Comparison of ENCODE assay signal across 20 mouse cellular contexts in genomic region chr17:80998958-80999357, GRCm38 (mm10). TPM values are rescaled to one million over a fixed set of nuclear protein-coding genes. Genes with fewer than 3 reads are reported as not detected.
"Had no signal": no experiment of that assay in that cellular context is flagged by ENCODE, and none has a peak within 500 bp of the region (broad histone marks: within the 10 kb centered on the region; RNA-seq: fewer than 3 reads in every experiment).

No protein-coding gene starts in this region.

- H3K4me1 ChIP-seq: liver, embryonic 13.5 days had no signal

- DNase-seq: kidney, adult 18-20 months; kidney, adult 9 months; kidney, postnatal 14 days; kidney, postnatal 4 days; left cerebral cortex, postnatal 4 days; liver, embryonic 13.5 days; lung, postnatal 10 days; lung, postnatal 4 days; retina, postnatal 1 day; thymus, postnatal 25 days had no signal

- H3K27me3 ChIP-seq: limb, embryonic 13.5 days; liver, embryonic 13.5 days; neural tube, embryonic 13.5 days had no signal

- H3K9me3 ChIP-seq: liver, embryonic 13.5 days; neural tube, embryonic 13.5 days had no signal

- H3K4me3 ChIP-seq: limb, embryonic 13.5 days; liver, embryonic 13.5 days; myocyte; neural tube, embryonic 13.5 days had no signal

- H3K27ac ChIP-seq: hindbrain, postnatal 0 days; limb, embryonic 13.5 days; liver, embryonic 13.5 days; neural tube, embryonic 13.5 days; stomach, postnatal 0 days had no signal

- ATAC-seq: hindbrain, postnatal 0 days; inflammation-experienced regulatory T-cells, adult 6 months; intestine, embryonic 16.5 days had no signal

- H3K9ac ChIP-seq: limb, embryonic 13.5 days; liver, embryonic 13.5 days; neural tube, embryonic 13.5 days had no signal

- H3K4me2 ChIP-seq: limb, embryonic 13.5 days; liver, embryonic 13.5 days; neural tube, embryonic 13.5 days had no signal

- H3K36me3 ChIP-seq: liver, embryonic 13.5 days had no signal

RNA-seq across cellular contexts. Expression of gene Tmem178, which starts 54.5 kb away (rescaled TPM):
- total RNA-seq: megakaryocyte-erythroid progenitor cell, adult 5-6 weeks; monocyte, adult 5-6 weeks; neutrophil, adult 5-6 weeks had no signal
- polyA plus RNA-seq: inflammation-experienced regulatory T-cells, adult 6 months; myocyte had no signal
